Mouse (Mus musculus) CD4-positive, CD25-positive, alpha-beta regulatory T cell, adult 4 months (primary cell): ENCODE measurements around the gene Cd22. TPM values are rescaled to one million over a fixed set of nuclear protein-coding genes. Genes with fewer than 3 reads are reported as not detected.
"Not testable (repeated sequence)": the region's sequence is repeated elsewhere in the genome, so short reads cannot be mapped to it uniquely, and the experiment has no call there.

Experiments
- ATAC-seq: one replicate; pipeline ENCODE4 v1.8.0; 2017
- polyA plus RNA-seq, 2 experiments: library from polyadenylated mRNA; unstranded; fragments of 100-300 nt; shearing (Covaris generic); gene quantifications; one replicate each; pipeline ENCODE4 v1.2.1; 2017

The Cd22 gene
- polyA plus RNA-seq, 2 experiments from 2014 or later = 4.2 to 20.3 TPM

DNA sequence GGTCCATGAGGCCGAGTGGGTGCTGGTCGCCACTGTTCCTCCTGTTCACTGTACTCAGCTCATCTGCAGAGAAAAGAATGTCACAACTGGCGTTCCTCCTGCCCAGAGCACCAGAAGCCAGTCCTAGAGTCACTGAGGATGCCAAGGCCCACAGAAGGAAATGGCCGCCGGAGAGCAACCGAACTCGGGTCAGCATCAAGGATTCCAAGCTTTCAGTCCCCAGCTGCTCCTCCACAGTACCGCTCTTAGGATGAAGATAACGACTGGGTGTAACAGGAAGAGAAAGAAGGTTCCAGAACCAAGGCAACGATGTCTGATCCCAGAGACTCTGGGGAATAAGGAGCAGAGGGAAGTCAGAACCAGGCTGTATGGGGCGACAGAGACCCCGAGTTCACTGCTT is 18.7 kb downstream of the Cd22 start, which contains the start of gene Ffar1:
Ffar1 (minus strand) TSS at position 101 of the 400 bp plus-strand sequence.
- no peak for ATAC-seq

DNA sequence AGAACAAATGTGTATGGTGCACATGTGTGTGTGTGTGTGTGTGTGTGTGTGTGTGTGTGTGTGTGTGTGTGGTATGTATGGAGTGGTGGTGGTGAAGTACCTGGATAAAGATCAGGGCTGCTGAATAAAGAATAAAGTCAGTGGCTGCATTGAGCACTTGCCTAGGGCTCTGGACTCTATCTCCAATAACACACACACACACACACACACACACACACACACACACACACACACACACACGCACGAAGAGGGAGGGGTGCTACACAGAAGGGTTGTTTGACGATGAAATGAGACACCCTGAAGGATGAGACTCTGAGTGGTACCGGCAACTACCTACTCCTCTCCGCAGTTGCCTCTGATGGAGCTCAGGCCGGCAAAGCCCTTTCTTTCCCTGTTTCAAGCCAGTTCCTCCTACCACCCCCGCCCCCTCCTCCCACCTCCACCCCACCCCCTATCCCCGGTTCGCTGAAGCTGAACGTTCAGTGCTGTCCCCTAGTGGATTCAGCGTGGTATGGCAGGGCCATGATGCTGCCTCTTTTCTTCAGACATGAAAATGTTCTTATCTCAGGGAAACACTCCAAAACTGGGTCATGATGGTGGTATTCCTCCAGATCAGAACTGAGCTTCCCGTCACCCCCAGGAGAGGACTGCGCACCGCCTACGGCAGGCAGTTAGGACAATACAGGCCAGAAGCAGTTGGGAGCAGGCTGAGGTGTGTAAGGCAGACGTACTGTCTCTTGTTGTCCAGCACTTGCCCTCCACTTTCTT is 20.3 kb downstream of the Cd22 start:
- peak; percentile 39 for ATAC-seq

DNA sequence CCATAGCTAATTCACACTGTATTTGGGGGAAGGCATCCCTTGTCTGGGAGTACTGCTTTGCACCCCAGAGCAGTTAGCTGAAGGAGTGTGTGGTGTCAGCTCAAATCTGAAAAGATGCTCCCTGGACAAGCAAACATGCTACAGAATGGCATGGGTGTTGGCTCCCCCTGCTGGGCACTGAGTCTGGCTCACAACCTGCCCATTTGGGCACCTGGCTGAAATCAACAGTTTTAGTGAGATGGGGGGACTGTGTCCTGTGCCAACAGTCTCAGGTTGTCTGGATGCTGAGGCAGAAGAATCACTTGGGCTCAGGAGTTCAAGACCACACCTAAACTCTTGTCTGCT is 20.9 kb downstream of the Cd22 start:
- no peak for ATAC-seq

DNA sequence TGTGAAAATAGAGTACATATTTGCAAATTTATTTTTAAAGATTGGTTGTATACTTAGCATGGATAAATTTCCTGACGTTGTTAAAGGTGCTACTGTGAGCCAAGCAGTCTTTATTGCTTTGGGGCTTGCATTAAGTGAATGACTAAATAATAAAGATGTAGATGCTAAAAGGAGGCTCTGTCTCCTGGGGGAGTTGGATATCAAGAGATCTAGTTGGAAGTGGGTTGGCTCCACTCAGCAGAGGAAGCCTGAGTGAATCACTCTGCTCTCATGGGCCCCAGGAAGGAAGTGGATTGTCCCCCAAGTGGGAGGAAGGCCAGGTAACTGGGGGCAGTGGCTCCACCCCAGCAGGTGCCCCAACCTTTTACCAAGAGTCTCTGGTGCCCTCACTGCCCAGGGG is 22.4 kb downstream of the Cd22 start:
- ATAC-seq = no peak

DNA sequence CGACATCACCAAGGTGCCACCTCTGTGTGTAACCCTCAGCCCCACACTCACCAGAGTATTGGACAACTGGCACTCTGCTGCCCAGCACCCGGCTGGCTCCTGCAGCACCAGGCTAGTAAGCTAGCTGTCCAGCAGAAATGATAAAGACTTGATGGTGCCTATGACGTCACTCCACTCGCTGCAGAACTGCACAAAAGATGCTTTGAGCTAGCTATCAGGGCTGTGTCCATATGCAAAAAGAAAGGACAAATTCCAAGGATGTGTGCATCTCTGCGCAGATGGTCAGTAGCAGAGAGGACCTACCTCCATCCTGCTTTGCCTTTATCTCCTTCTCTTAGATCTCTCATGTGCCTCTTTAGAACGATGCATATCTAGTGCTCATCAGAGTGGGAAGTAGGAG is 24.1 kb downstream of the Cd22 start, which contains the start of gene Ffar3:
Ffar3 (minus strand) TSS at position 101 of the 400 bp plus-strand sequence.
- ATAC-seq = no peak

DNA sequence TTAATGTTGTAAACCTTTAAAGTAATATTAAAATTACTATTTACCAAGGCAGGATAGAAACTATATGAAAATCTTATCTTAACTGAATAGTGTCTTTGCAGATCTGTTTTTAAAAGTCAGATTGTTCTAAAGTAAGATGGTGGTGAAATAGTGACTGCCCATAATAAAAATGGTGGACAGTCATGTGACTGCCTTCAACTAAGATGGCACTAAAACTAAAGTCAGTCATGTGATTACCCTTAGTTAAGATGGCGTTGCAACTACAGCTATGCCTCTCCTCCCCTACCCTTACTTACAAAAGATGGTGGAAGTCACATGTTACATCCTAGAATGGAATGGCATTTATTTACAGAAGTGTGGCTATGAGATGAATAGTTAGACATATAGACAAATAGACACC is 28.7 kb downstream of the Cd22 start:
- ATAC-seq = no peak

DNA sequence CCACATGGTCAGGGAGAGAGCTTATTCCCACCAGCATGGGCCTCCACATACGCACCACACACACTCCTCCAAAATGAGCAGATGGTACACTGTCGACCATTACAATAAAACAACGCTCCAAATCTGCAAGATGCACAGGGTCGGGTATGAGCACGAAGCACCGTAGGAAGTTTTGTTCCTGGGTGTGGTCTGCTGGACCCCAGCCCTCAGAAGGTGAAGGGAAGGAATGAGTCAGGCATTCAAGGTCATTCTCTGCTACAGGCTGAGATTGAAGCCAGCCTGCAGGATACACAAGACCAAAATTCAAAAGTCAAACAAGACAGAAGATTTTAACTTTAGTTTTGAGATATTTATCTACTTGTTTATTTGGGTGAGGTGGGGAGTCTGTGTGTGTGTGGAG is 32.2 kb downstream of the Cd22 start:
- ATAC-seq = no peak

DNA sequence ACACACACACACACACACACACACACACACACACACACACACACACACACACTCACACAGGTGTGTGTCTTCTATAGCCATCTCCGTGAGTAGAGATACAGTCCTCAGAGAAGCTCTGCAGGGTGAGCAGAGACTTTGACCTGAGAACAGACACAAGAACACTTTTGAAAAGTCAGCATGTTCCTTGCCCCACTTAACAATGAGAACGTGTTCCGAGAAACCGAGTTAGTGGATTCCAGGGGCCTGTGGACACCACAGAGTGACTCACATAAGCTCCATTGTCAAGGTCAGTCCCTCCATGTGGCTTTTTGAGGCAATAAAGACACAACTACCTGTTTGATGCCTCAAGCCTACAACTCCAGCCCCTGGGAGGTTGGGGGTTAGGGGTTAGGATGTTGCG is 32.8 kb downstream of the Cd22 start:
- ATAC-seq = no peak

DNA sequence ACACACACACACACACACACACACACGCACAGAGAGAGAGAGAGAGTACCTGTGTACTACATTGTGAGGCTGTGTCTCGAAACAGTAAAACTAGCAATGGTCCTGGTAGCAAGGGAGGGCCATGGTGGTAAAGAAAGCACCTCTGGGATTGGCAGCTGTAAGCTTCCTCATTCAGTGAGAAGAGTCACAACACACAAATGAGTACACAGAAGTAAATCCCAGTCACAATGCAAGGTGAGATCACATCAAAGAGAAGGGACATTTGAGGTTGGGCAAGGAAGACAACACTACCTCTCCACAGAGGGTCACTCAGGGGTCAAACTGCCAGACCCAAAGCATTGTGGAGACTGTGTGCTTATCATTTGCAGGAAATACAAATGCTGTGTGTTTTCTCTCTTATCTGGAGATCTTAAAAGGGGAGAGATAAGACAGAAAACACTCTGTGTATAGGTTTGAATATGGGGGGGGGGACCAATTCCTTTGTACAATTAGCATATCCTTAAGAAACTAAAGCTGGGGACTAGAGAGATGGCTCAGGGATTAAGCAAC is 33.6 kb downstream of the Cd22 start:
- no peak for ATAC-seq

DNA sequence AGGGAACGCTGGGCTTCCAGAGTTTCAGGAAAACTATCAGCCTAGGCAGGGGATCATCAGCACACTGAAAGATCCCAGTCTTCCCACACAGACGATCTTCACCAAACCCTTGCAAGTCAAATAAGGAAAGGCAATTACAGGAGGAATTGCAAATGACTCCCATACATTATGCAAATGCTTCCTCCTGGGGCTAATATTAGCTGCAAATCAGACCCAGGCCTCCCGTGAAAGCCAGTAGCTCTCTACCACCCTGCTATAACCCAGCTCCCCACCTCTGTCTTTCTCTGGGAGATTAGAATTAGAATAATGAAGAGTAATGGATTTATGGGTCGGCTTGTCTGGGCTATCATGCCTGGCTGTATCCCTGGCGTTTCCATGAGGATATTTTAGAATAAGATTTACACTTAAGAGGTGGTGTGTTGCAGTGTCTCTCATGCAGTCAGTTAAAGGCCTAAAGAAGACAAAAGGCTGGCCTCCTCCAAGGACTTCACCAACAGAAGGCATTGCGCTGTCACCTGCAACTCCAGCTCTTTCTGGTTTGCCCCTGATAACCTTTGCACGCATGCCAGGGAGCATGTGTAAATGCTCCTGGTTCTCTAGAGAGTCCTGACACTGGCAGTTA is 35.4 kb downstream of the Cd22 start:
- ATAC-seq = no peak

DNA sequence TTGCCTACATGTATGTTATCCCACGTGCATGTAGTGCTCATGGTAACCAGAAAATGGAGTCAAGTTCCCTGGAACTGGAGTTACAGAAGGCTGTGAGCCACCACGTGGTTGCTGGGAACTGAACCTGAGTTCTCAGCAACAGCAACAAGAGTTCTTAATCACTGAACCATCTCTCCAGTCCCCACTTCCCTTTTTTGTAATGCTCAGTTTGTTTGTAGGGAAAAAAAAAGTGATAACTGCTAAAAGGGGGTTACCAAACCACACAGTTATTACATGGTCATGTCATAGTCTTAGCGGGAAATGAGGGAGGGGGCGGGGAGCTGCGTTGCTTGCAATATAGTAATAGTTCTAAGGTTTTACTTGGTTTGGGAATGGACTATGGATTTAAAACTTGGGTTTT is 38.0 kb downstream of the Cd22 start:
- ATAC-seq = no peak

DNA sequence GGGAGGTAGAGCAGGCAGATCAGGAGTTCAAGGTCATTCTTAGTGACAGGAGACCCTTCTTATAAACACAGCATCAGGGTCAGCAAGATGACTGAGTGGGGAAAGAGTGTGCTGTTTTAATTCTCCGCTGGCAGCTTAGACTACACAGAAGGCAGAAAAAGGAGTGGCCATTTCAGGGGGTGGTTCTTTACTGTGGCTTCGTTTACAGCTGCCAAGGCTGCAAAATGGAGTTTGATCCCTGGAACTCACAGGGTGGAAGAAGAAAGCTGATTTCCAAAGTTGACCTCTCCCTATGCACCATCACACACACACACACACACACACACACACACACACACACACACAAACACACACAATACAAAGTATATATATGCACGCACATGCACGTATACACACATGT is 38.8 kb downstream of the Cd22 start:
- ATAC-seq = no peak

DNA sequence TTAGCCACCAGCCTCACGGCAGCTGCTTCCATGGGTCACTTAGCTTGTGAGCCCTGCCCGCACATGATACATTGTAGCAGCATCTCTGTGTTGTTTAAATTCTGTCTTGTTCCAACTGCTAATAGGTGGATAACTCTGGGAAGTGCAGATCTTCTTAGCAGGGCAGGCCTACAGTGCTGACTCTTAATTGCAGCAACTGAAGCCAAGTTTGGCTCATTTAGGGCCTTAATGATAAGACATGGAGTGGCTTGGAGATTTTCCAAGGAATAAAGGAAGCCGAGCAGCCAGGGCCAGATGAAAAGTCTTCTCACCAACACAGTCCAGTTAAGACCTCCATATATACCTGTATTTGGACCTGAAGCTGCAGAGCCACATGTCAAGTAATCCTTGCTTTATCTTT is 39.8 kb downstream of the Cd22 start:
- no peak for ATAC-seq

DNA sequence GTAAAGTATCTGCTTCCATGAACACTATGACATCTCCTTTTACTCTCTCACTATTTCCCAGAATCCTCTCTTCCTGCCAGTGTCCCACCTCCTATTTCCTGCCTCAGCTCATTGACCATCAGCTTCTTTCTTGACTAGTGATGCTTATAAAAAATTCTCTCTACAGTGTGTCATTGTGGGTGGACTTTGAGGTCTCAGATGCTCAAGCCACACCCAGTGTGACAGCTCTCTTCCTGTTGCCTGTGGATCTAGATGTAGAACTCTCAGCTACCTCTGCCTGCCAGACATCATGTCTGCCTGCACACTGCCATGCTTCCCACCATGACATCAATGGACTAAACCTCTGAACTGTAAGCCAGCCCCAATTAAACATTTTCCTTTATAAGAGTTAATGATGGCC is 42.9 kb downstream of the Cd22 start:
- ATAC-seq = no peak

DNA sequence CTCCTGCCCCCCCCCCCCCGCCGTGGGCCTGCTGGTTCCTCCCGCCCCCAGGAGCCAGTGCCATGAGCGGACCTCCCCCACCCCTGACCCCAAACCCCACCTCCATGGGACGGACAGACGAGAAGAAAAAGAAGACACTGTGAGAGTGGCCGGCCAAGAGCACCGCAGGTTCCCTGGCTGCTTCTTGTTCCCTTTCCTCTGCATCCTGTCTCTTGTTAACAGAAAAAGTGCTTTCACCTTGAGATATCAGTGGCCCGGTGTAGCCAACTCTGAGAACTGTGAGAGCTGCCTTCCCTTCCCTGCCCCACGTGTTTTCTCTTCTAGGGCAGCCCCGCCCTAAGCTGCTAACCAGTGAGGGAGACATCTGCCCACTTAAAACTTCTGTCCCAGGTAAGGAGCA is 47.5 kb downstream of the Cd22 start:
- not testable (repeated sequence) for ATAC-seq

DNA sequence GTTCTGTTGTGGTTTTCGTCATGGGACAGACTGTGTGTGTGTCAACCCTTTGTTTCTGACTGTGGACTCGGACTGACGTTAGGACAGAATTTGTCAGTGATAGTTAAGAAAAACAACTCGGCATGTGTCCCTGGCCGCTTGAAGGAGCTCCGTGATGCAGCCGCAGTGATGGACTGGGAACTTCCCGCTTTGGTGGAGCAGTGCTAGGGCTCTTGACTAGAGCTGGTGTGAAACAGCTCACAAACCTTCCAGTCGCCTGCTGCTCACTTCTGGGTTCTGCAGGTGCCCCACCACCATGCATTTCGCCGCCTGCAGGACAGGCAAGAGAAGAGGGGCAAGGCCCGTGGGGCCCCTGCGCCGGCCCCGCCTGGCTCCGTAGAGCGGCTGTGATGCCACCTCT is 47.9 kb downstream of the Cd22 start:
- no peak for ATAC-seq

DNA sequence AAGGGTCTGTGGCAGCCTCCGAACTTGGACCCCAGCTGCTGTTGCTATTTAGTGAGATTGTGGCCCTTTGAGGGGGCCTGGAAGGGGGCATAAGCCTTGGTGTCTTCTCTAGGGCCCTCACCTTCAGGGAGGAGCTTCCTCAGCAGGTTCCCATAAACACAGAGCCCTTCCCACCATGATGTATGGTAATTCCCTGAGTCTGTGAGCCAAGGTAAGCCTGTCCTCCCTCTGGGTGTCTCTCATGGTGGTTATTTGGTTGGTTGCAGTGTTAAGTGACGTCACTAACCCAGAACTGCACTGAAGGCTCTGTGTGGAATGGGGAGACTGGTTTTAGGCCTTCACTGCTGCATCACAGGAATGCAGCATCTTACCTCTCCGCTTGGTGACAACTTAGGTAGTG is 50.7 kb downstream of the Cd22 start:
- ATAC-seq = no peak

DNA sequence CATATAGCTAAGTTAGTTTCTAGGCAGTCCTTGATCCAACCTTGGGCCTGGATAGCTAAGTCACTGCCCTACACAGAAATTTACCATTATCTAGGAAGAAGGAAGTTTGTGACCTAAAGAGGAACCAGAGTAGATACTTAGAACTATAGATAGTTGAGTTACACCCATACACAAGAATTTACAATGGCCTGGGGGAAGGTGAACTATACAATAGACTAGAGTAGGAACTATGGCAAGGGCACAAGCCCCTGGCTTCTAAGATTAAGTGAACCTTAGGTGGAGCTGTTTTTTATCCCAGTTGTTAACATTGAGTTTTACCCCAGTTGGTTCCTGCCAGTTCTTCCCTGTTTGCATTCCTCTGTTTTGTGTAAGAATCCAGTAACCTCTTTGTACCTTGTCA is 51.3 kb downstream of the Cd22 start:
- ATAC-seq = not testable (repeated sequence)

DNA sequence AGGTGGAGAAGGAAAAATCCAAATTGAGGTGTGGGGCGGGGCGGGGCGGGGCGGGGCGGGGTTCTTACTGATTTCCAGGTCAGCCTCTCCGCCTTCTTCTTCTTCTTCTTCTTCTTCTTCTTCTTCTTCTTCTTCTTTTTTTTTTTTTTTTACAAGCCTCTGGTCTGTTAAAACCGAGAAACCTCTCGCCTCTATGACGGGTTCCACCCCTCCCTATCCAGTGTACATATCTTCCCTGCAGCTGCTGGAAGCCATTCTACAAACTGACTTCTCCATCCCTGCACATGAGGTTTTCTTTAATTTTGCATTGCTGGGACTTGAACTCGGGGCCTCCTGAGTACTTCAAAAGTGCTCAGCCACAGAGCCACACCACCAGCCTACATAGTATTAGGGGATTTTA is 53.5 kb downstream of the Cd22 start:
- ATAC-seq = no peak

DNA sequence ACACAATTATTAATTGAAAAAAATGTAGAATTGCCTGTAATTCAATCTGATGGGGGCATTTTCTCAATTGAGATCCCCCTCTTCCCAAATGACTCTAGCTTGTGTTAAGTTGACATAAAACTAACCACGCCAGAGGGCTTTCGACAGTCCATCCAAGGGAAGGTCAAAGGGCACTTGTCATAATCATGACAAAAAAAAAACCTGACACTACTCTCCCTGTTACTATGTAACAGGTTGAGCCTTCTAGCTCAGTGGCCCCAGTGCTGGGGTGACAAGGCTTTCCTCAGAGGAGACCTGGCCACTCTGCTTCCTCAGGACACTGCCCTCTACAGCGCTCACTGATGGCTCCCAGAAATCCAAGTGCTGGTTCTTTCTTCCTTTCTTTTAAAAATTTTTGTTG is 55.8 kb downstream of the Cd22 start:
- ATAC-seq = no peak

DNA sequence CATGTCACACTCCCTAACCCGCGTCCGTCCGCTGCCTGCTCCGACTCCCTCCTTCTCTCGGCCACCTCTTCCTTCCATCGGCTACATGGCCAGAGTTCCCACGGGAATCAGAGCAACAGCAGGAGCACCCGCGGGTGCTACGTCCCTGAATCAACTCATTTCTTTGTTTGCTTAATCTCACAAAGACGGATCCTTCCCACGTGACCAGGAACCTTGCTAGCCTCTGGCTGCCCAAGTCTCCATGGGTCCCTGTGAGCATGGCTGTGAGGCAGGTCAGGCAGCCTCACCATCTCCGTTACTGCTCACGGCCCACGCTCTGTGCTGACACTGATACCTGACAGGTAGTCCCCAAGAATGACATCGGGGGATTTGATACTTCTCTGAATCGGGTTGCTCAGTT is 56.5 kb downstream of the Cd22 start, which contains the start of gene Ffar2:
Ffar2 (minus strand) TSS at position 101 of the 400 bp plus-strand sequence.
- no peak for ATAC-seq

DNA sequence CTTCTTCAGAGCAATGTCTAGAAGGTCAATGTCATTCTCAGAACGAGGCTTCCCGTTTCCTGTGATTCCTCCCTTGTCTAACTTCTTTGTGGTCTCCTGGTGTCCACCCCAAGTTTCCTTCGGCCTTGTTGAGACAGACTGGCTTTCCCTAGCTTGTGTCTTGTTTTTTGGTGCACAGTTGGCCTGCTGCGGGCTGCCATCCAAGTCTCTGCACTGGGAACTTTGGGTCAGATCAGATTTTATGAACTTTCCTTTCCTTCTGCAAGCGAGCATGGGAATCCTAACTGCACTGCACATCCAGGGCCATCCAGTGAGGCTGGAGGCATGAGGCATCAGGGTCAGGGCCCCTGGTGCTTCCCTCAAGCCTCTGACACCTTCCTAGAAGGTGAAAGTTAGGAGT is 58.6 kb downstream of the Cd22 start:
- no peak for ATAC-seq

DNA sequence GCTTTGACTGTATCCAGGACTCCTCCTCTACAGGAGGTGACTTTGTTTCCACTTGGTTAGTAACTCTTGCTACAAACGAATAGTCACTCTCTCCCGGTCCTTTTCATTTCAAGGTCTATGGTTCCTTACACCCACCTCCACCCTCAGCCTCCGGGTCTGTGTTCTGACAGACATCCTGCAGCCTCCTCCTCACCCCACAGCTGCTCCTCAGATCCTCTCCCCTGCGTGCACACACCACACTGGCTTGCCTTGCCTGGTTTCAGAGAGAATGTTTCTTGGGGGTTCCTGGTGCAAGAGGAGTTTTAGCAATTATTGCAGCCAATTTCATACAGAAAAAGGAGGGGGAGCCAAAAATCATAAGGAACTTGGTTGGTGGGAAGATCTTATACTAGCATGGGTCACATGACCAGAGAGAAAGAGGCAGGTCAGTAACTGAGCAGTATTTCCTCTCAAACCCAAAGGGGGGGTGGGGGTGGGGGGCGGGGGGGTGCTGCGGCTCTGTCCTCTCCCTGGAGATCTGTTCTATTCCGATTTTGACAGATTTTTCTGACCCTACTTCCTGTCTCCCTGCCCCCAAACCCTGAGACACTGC is 59.2 kb downstream of the Cd22 start:
- ATAC-seq = no peak

DNA sequence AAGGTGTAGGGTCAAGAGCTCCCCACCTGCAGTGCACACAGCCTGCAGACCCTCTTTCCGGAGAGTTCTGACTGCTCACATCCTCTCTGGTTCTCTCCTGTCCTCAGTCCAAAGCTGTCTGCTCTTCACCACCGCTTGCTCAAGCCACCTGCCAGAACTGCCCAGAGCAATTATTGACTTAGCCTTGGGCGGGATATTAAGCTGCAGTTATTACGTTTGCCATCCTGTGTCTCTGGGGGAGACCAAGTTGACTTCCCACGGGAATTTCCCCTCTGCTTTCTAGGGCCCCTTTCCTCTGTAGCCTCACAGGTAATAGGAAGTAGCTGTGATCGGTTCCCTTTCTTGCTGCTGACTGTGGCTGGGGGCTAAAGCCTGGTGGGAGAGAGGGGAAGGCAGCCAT is 60.0 kb downstream of the Cd22 start:
- no peak for ATAC-seq
